Mouse (Mus musculus) E14TG2a.4 (cell line): Measurements from ENCODE around the gene Khnyn.

ENCODE experiments used
- CTCF ChIP-seq: conservative IDR thresholded peaks from 2 replicates; pipeline ENCODE4 v1.5.1; 2014; ENCODE audit warnings: low read length
- NANOG ChIP-seq: IDR thresholded peaks from 2 replicates; pipeline ENCODE4 v1.6.1; 2014; ENCODE audit warnings: borderline replicate concordance, low read length, mixed read lengths

GRCm38 (mm10) chr14:55884713-55885113, at the start of gene Khnyn:
- TF ChIP-seq CTCF, result no peak
- no peak for TF ChIP-seq NANOG
